Mouse (Mus musculus) lung, postnatal 25 days (tissue): ENCODE results near the gene Pak1.

Experiments used
- DNase-seq: peaks from one replicate; pipeline ENCODE4 v3.0.0; 2022; ENCODE audit warnings: low spot score

The Pak1 gene

GRCm38 (mm10) chr7:97777191-97777590 is 11.2 kb upstream of the Pak1 start:
- DNase-seq = no peak

- no peak for DNase-seq
These were observed 8.1 kb upstream of the Pak1 start for GRCm38 (mm10) chr7:97780222-97780621.

- DNase-seq = no peak
These were observed 7.5 kb upstream of the Pak1 start for GRCm38 (mm10) chr7:97780815-97781214.

GRCm38 (mm10) chr7:97781496-97781895 is 6.8 kb upstream of the Pak1 start:
- DNase-seq = no peak

- DNase-seq = no peak
These were observed 4.8 kb upstream of the Pak1 start for GRCm38 (mm10) chr7:97783523-97783922.

- no peak for DNase-seq
These were observed 535 bp downstream of the Pak1 start for GRCm38 (mm10) chr7:97788669-97789483.

GRCm38 (mm10) chr7:97790272-97790671 is 1.9 kb downstream of the Pak1 start:
- DNase-seq = peak; percentile 54

- no peak for DNase-seq
These were observed 4.0 kb downstream of the Pak1 start for GRCm38 (mm10) chr7:97792324-97792723.

GRCm38 (mm10) chr7:97803116-97803515 is 14.8 kb downstream of the Pak1 start:
- DNase-seq = no peak

GRCm38 (mm10) chr7:97804245-97805066 is 16.1 kb downstream of the Pak1 start:
- no peak for DNase-seq

GRCm38 (mm10) chr7:97805067-97805365 is 16.7 kb downstream of the Pak1 start:
- DNase-seq = no peak

- DNase-seq = no peak
These were observed 21.0 kb downstream of the Pak1 start for GRCm38 (mm10) chr7:97809307-97809706.

- no peak for DNase-seq
These were observed 33.5 kb downstream of the Pak1 start for GRCm38 (mm10) chr7:97821875-97822274.

- no peak for DNase-seq
These were observed 40.8 kb downstream of the Pak1 start for GRCm38 (mm10) chr7:97829091-97829490.

GRCm38 (mm10) chr7:97830739-97831138 is 42.4 kb downstream of the Pak1 start:
- no peak for DNase-seq

- DNase-seq = no peak
These were observed 44.6 kb downstream of the Pak1 start for GRCm38 (mm10) chr7:97832987-97833386.

- DNase-seq = no peak
These were observed 50.2 kb downstream of the Pak1 start for GRCm38 (mm10) chr7:97838574-97838973.

GRCm38 (mm10) chr7:97841311-97841710 is 53.0 kb downstream of the Pak1 start:
- no peak for DNase-seq

- no peak for DNase-seq
These were observed 54.0 kb downstream of the Pak1 start for GRCm38 (mm10) chr7:97842332-97842731.

- DNase-seq = peak; percentile 71
These were observed 54.6 kb downstream of the Pak1 start for GRCm38 (mm10) chr7:97842806-97843570.

- no peak for DNase-seq
These were observed 56.1 kb downstream of the Pak1 start for GRCm38 (mm10) chr7:97844419-97844818.

- no peak for DNase-seq
These were observed 57.2 kb downstream of the Pak1 start for GRCm38 (mm10) chr7:97845546-97845945.

GRCm38 (mm10) chr7:97846539-97846938 is 58.2 kb downstream of the Pak1 start:
- no peak for DNase-seq
